15 mouse cellular contexts compared by ENCODE assay signal in the genomic region with DNA sequence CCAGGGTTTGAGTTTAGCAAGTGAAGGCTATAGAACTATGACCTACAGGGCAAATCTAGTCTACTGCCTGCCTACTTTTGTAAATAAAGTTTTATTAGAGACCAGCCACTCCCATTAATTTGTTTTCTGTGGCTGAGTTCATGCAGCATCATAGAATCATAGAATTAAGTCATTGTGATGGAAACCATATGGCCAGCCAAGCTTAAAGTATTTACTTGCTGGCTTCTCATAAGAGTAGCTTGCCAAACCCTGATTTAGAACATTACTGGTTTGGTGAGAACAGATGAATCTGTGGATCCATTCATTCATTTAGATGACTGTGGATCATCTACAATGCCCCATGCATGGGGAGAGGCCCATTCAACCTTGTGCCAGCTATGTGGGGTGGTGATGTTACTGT.
"Had no signal": no experiment of that assay in that cellular context is flagged by ENCODE, and none has a peak within 500 bp of the region (broad histone marks: within the 10 kb centered on the region; RNA-seq: fewer than 3 reads in every experiment).

No protein-coding gene starts in this region.

- DNase-seq: kidney, adult 18-20 months; kidney, postnatal 25 days; liver; liver, embryonic 13.5 days; liver, postnatal 0 days; spleen, adult 18-20 months; thymus, postnatal 36 days had no signal

- H3K27ac ChIP-seq: intestine, embryonic 15.5 days; kidney, embryonic 15.5 days; left cerebral cortex, adult 2 months; liver, embryonic 13.5 days; macrophage; midbrain, embryonic 15.5 days; neural tube, embryonic 12.5 days had no signal

- H3K36me3 ChIP-seq: intestine, embryonic 15.5 days; kidney, embryonic 15.5 days; liver, embryonic 13.5 days; midbrain, embryonic 15.5 days; neural tube, embryonic 12.5 days had no signal

- H3K4me1 ChIP-seq: intestine, embryonic 15.5 days; kidney, embryonic 15.5 days; liver, embryonic 13.5 days; megakaryocyte, embryonic 14.5 days; midbrain, embryonic 15.5 days; neural tube, embryonic 12.5 days had no signal

- H3K27me3 ChIP-seq: intestine, embryonic 15.5 days; kidney, embryonic 15.5 days; liver, embryonic 13.5 days; megakaryocyte, embryonic 14.5 days; midbrain, embryonic 15.5 days; neural tube, embryonic 12.5 days had no signal

- H3K4me3 ChIP-seq: intestine, embryonic 15.5 days; kidney, embryonic 15.5 days; left cerebral cortex, adult 2 months; liver, embryonic 13.5 days; megakaryocyte, embryonic 14.5 days; midbrain, embryonic 15.5 days; neural tube, embryonic 12.5 days had no signal

- ATAC-seq: intestine, embryonic 15.5 days; liver, postnatal 0 days; midbrain, embryonic 15.5 days had no signal

- H3K4me2 ChIP-seq: intestine, embryonic 15.5 days; kidney, embryonic 15.5 days; liver, embryonic 13.5 days; midbrain, embryonic 11.5 days; midbrain, embryonic 15.5 days; neural tube, embryonic 12.5 days had no signal

- H3K9me3 ChIP-seq: intestine, embryonic 15.5 days; kidney, embryonic 15.5 days; liver, embryonic 13.5 days; midbrain, embryonic 15.5 days; neural tube, embryonic 12.5 days had no signal

- H3K9ac ChIP-seq: intestine, embryonic 15.5 days; kidney, embryonic 15.5 days; liver, embryonic 13.5 days; liver, postnatal 0 days; midbrain, embryonic 15.5 days; neural tube, embryonic 12.5 days had no signal
